Mouse (Mus musculus) heart, embryonic 12.5 days (tissue): ENCODE data around the gene Gm20716. TPM values are rescaled to one million over a fixed set of nuclear protein-coding genes. Genes with fewer than 3 reads are reported as not detected.
A peak's percentile ranks its signal among the peaks of the same experiment; 100 is the strongest.

Source experiments
- ATAC-seq: fragments of 200-750 bp; cut with Nextera tagmentation; 2 replicates; pipeline ENCODE4 v1.8.0; 2017; ENCODE audit warnings: moderate TSS enrichment, moderate library complexity; ENCODE audit not compliant: insufficient number of reproducible peaks, low FRiP score
- H3K27ac ChIP-seq: fragments of 300-500 bp; sonication (generic); 2 replicates; pipeline ENCODE4 v1.5.1; 2016; ENCODE audit warnings: mild to moderate bottlenecking, moderate library complexity; ENCODE audit not compliant: poor library complexity, severe bottlenecking
- H3K27me3 ChIP-seq: fragments of 300-500 bp; sonication (generic); replicated peaks from 2 replicates; pipeline ENCODE4 v1.6.1; 2016; ENCODE audit warnings: mild to moderate bottlenecking, moderate library complexity
- H3K36me3 ChIP-seq: fragments of 300-500 bp; sonication (generic); 2 replicates; pipeline ENCODE4 v1.6.1; 2016; ENCODE audit warnings: mild to moderate bottlenecking, moderate library complexity
- H3K4me1 ChIP-seq: fragments of 300-500 bp; sonication (generic); replicated peaks from 2 replicates; pipeline ENCODE4 v1.6.1; 2016; ENCODE audit warnings: mild to moderate bottlenecking
- H3K4me2 ChIP-seq: fragments of 300-500 bp; sonication (generic); 2 replicates; pipeline ENCODE4 v1.6.1; 2016; ENCODE audit warnings: mild to moderate bottlenecking, moderate library complexity
- H3K4me3 ChIP-seq: fragments of 300-500 bp; sonication (generic); 2 replicates; pipeline ENCODE4 v1.5.1; 2016; ENCODE audit warnings: mild to moderate bottlenecking
- H3K9ac ChIP-seq: fragments of 300-500 bp; sonication (generic); 2 replicates; pipeline ENCODE4 v1.6.1; 2016; ENCODE audit warnings: mild to moderate bottlenecking, moderate library complexity
- H3K9me3 ChIP-seq: fragments of 300-500 bp; sonication (generic); replicated peaks from 2 replicates; pipeline ENCODE4 v1.6.1; 2016; ENCODE audit warnings: mild to moderate bottlenecking, moderate library complexity
- WGBS: fragments of 180-500 bp; shearing (Covaris S2); methylation state at CpG from one replicate; pipeline ENCODE4 v1.1.7; 2016; 5-methylcytosine and 5-hydroxymethylcytosine counted together
- polyA plus RNA-seq: library from polyadenylated mRNA; unstranded; fragments of >200 nt; fragmentation: Nextera tagmentation; extraction: Ambion mirVana; gene quantifications from 2 replicates; pipeline ENCODE4 v1.2.1, GENCODE M21; 2016

Gene Gm20716
- polyA plus RNA-seq, 1 experiment from 2014 or later: 15.5 TPM

DNA sequence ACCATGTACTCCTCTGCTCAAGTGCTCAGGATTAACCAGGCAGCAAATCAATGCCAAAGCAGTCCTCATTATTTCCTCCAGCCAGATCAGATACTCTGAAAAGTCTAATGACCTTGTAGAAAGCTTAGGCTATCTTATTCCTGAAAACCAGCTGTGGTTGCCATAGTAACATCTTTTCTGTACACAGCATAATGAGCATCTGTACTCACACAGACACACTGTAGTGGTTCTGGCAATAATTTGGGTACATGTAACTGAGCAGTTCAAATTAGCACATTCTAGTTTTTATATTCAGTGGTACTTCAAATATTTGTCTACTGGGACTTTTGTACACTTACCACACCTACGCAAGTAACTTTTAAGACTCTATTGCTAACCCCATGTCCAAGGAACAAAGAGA lies 31.7 kb downstream of the Gm20716 start:
- Histone ChIP-seq H3K4me2 (no peak overlapping the region), H3K4me1 (peaks cover 71% of the 10 kb centered on the region), H3K9ac (no peak overlapping the region), H3K36me3 (peaks cover 30% of the 10 kb centered on the region), H3K27ac (no peak overlapping the region), H3K27me3 (no peaks in the 10 kb centered on the region), H3K9me3 (0 out of 2 replicates have a peak, but pooled peaks cover 2% of the 10 kb centered on the region), H3K4me3 (no peak overlapping the region)
- ATAC-seq: no peak
- WGBS: 92% methylated on average over 1 of the region's 1 CpGs

DNA sequence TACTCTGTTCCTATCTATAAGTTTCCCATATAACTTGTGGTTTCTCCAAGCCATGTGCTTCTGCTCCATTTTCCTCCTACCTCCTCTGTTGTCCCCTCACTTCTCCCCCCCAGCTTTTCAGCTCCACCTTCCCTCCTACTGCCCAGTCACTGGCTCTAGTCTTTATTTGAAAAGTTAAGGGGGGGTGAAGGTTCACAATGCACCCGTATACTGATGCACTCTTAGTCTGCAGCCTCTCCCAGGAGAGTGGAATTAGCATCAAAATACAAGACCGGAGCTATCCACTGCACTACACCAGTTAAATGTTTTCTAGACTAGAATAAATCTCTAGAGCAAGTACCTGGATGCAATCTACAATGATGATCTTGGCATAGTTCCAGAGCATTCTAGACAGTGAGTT lies 34.4 kb downstream of the Gm20716 start:
- H3K27me3 ChIP-seq: no peaks in the 10 kb centered on the region
- H3K36me3 ChIP-seq: peaks cover 22% of the 10 kb centered on the region
- no peak overlapping the region for H3K4me3 ChIP-seq
- no peaks in the 10 kb centered on the region for H3K9me3 ChIP-seq
- H3K27ac ChIP-seq: no peak overlapping the region
- peaks cover 84% of the 10 kb centered on the region for H3K4me1 ChIP-seq
- 75% methylated on average over 2 of the region's 2 CpGs for WGBS
- no peak overlapping the region for H3K9ac ChIP-seq
- H3K4me2 ChIP-seq: no peak overlapping the region
- no peak for ATAC-seq

DNA sequence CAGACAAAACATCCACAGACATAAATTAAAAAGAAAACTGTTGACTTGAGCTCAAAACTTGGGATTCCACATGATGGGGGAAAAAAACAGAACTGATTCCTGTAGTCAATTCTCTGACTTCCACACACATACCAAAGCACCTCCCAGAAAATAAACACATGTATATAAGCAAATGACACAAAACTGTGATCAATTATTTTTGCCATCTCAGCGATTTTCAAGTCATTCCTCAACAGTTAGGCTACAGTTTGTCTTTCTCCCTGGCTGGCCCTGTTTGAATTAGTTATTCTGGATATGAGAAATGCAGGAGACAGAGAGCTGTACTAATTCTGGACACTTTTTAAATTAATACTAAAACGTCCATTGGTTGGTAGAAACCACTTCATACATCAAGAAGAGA lies 36.5 kb downstream of the Gm20716 start:
- Histone ChIP-seq H3K36me3 (peaks cover 25% of the 10 kb centered on the region), H3K9me3 (no peaks in the 10 kb centered on the region), H3K9ac (no peak overlapping the region), H3K4me3 (no peak overlapping the region), H3K4me1 (peaks cover 82% of the 10 kb centered on the region), H3K4me2 (no peak overlapping the region), H3K27ac (no peak overlapping the region), H3K27me3 (no peaks in the 10 kb centered on the region)
- 74% methylated on average over 2 of the region's 2 CpGs for WGBS
- ATAC-seq: no peak

DNA sequence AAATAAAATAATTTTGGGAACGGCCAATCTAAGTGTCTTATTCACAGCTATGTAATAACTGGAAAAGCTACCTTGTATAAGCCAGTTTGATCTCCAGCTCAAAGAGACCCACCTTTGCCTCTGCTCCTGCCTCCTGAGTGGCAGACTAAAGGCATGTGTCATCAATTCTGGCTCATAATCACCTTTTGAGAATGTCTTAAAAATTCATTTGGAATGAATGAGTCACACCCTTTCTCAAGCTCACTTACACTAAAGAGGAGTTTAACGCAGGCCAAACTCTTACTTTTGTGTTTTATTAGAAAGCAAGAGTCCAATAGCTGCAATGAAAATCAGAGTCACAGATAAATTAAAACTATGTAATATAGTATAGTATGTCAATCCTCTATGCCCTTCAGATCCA lies 38.3 kb downstream of the Gm20716 start:
- Histone ChIP-seq H3K4me3 (no peak overlapping the region), H3K27ac (no peak overlapping the region), H3K4me2 (no peak overlapping the region), H3K4me1 (peaks cover 74% of the 10 kb centered on the region), H3K36me3 (peaks cover 29% of the 10 kb centered on the region), H3K27me3 (no peaks in the 10 kb centered on the region), H3K9me3 (no peaks in the 10 kb centered on the region), H3K9ac (no peak overlapping the region)
- WGBS: 95% methylated on average over 2 of the region's 2 CpGs
- no peak for ATAC-seq

DNA sequence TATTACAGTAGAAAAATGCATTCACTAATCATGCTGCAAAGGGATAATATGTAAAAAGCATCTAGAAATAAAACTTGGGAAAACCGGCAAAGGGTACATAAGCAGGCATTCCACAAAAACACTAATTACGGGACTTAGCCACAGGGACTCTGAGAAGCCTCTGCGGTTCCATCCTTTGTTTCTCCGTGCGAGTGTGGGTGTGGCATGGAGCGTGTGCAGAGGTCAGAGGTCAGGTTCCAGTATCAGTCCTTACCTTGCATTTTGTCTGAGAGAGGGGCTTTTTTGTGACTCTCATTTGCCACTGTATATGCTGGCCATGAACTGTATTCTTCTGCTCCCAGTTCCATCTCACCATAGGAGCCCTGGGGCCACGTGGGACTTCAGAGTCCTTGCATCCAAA lies 54.2 kb downstream of the Gm20716 start:
- H3K4me1 ChIP-seq: no peaks in the 10 kb centered on the region
- no peak overlapping the region for H3K27ac ChIP-seq
- H3K9me3 ChIP-seq: no peaks in the 10 kb centered on the region
- H3K4me3 ChIP-seq: no peak overlapping the region
- no peak overlapping the region for H3K4me2 ChIP-seq
- H3K36me3 ChIP-seq: peaks cover 36% of the 10 kb centered on the region
- 61% methylated on average over 7 of the region's 7 CpGs for WGBS
- ATAC-seq: no peak
- no peak overlapping the region for H3K9ac ChIP-seq
- no peaks in the 10 kb centered on the region for H3K27me3 ChIP-seq

DNA sequence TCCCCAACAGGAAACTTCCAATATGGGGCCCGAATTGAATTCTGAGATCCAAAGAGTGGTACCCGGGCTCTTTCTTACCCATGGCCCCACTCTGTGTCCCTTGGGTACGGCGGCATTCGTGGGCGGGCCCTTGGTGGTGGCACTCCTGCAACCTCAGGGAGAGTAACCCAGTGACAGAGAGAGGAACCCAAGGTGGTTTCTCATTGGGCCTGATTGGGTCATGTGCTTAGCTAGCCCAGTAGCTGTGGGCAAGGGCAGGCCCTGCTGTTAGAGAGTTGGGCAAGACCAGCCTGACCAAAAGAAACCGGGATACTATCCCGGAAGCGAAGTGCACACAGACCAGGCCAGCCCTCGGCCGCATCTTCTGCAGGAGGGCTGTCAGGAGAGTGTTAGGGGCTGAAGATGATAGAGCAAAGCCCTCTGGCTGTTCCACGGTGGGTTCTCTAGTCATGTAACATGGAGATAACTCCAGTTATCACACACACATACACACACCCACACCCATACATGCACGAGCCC lies 59.9 kb downstream of the Gm20716 start:
- Histone ChIP-seq H3K9me3 (no peaks in the 10 kb centered on the region), H3K27me3 (no peaks in the 10 kb centered on the region), H3K4me3 (peak overlapping the region; percentile 22), H3K36me3 (peaks cover 19% of the 10 kb centered on the region), H3K4me2 (peak overlapping the region; percentile 64), H3K4me1 (peaks cover 39% of the 10 kb centered on the region), H3K27ac (peak overlapping the region; percentile 72), H3K9ac (peak overlapping the region; percentile 57)
- ATAC-seq: peak; percentile 72; the same call in 1 of the 2 replicates
- 5% methylated on average over 13 of the region's 13 CpGs for WGBS

DNA sequence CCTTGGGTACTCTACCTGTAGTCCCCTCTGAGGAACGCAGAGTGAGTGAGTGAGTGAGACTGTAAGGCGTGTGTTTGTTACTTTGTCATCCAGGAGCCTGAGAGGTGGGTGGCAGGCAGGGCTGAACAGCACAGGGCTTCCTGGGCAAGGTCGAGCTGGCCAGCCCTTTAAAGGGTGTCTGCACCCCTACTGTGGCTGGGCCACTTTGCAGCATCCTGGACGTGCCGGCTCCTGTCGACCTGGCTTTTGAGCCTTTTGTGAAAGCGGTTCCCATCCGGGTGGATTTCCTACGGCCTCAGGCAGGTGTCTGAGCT lies 60.4 kb downstream of the Gm20716 start:
- H3K4me1 ChIP-seq: peaks cover 39% of the 10 kb centered on the region
- H3K36me3 ChIP-seq: peaks cover 14% of the 10 kb centered on the region; the same call in 1 of the 2 replicates
- peak overlapping the region; percentile 22 for H3K4me3 ChIP-seq
- H3K27me3 ChIP-seq: no peaks in the 10 kb centered on the region
- 0 out of 2 replicates have a peak, but pooled peaks have one; percentile 15 for ATAC-seq
- H3K27ac ChIP-seq: peak overlapping the region; percentile 72
- peak overlapping the region; percentile 57 for H3K9ac ChIP-seq
- 3% methylated on average over 9 of the region's 9 CpGs for WGBS
- H3K4me2 ChIP-seq: peak overlapping the region; percentile 64
- H3K9me3 ChIP-seq: no peaks in the 10 kb centered on the region

DNA sequence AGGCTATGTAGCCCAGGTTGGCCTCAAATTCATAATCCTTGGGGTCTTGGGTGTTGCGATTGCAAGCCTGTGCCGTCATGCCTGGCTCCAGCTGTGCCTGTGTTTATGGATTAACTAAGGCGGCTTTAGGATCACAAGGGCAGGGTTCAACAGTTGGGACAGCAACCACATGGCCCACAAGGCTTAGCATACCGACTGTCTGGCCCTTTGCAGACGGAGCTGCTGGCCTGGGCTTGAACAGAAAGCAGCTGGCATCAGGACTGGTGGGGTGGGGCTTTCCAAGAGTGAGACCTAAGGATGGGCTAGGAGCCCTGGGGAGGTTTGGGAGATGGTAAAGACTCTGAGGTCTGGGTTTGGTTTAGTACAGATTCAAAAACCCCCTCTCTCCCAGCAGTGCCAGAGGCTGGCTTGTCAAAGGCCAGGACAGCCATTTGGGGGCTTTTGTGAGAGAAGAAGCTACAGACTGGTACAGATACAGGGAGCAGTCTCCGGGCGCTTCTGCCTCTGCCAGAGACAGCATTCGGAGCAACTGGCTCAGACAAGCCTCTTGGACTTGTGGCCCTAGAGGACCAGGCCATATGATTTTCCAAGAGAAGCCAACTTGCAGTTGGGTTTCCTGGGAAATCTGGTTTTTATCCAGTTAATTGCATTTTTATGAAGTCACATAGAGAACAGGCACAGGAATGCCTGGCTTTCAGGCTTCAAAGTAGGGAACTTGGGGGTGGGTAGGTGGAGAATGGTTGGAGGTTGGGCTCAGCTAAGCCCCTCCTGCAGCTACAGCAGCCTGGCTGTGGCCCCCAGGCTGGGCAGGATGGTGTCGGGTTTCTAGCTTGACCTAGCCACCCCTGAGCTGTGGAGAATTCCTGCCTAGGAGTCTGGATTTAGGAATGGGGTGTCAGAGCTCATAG lies 61.0 kb downstream of the Gm20716 start:
- Histone ChIP-seq H3K4me2 (peak overlapping the region; percentile 64), H3K4me3 (peak overlapping the region; percentile 22; the same call in 1 of the 2 replicates), H3K9me3 (no peaks in the 10 kb centered on the region), H3K4me1 (peaks cover 39% of the 10 kb centered on the region), H3K27ac (peak overlapping the region; percentile 72), H3K36me3 (peaks cover 9% of the 10 kb centered on the region; the same call in 1 of the 2 replicates), H3K27me3 (no peaks in the 10 kb centered on the region), H3K9ac (peak overlapping the region; percentile 57; the same call in 1 of the 2 replicates)
- 48% methylated on average over 9 of the region's 9 CpGs for WGBS
- peak; percentile 64; the same call in 1 of the 2 replicates for ATAC-seq

DNA sequence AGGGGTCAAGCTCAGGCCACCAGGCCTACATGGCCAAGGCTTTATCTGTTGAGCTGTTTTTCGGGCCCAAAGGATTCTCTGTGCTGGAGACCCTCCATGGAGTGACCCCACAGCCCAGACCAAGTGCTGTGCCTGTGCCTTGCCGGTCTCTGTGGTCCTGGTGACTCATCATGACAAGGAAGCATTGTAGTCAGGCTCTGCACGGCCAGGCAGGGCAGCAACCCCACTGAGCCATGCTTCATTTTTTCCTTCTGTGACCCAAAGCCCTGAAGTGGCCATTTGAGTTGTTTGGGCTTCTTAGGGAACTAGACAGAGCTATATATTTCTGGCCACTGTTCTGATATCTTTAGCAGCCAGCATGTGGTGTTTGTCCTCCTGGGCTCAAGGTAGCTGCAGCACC lies 62.4 kb downstream of the Gm20716 start:
- Histone ChIP-seq H3K4me2 (0 out of 2 replicates have a peak overlapping the region, but pooled peaks have one; percentile 11), H3K9me3 (no peaks in the 10 kb centered on the region), H3K36me3 (no peaks in the 10 kb centered on the region), H3K4me3 (no peak overlapping the region), H3K9ac (no peak overlapping the region; the same call in 1 of the 2 replicates), H3K4me1 (peaks cover 39% of the 10 kb centered on the region), H3K27me3 (no peaks in the 10 kb centered on the region), H3K27ac (no peak overlapping the region)
- no peak for ATAC-seq
- WGBS: 33% methylated on average over 3 of the region's 3 CpGs

DNA sequence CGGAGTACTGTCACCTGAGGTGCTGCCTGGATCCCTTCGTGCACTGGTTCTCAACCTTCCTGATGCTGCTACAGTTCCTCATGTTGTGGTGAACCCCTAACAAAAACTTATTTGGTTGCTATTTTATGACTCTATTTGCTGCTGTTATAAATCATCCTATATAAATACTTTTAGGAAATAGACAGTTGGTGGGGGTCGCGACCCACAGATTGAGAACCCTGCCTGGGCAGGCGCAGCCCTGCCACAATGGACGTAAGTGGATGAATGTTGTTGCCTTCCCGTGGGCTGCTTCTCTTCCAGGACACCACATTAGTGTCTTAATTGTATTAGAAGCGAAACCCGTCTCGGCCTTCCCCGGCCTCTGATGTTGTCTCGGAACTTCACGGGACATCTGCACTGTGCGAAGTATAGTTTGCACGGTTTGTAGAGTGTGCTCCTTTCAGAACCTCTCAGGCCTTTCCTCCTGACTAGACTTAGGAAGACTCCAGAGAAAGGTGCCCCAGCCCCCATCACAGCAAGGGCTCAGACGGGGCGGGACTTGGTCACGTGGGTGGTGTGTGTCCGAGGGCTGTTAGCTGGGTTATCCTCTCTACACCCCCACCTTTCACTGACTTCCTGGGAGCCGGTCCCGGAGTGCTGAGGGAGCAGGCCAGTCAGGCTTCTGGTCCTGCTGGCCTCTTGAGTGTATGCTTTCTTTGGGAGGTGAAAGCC lies 63.3 kb downstream of the Gm20716 start:
- peaks cover 42% of the 10 kb centered on the region for H3K4me1 ChIP-seq
- H3K9me3 ChIP-seq: no peaks in the 10 kb centered on the region
- H3K36me3 ChIP-seq: no peaks in the 10 kb centered on the region
- H3K9ac ChIP-seq: no peak overlapping the region; the same call in 1 of the 2 replicates
- ATAC-seq: 0 out of 2 replicates have a peak, but pooled peaks have one; percentile 35
- no peaks in the 10 kb centered on the region for H3K27me3 ChIP-seq
- no peak overlapping the region for H3K4me3 ChIP-seq
- 49% methylated on average over 21 of the region's 21 CpGs for WGBS
- H3K27ac ChIP-seq: no peak overlapping the region
- H3K4me2 ChIP-seq: peak overlapping the region; percentile 11; the same call in 1 of the 2 replicates

DNA sequence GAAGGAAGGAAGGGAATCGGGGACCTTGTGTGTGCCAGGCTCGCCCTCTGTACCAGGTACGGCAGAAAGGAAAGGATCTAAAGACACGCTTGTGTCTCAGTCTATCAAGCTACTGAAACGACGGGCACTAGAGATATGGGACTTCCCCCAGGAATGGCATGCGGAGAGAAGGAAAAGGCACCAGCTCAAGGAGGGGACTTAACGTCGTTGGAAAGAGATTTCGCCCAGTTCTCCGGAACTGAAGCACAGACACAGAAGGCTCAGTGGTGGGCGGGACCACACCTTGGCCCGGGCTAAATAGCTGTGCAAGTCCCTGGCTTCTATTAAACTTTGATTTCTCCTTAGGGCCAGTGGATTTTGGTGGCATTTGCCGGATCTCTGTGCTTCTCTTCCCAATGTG lies 68.2 kb downstream of the Gm20716 start:
- peak overlapping the region; percentile 43 for H3K4me3 ChIP-seq
- ATAC-seq: no peak; the same call in 1 of the 2 replicates
- H3K4me2 ChIP-seq: peak overlapping the region; percentile 69
- H3K9ac ChIP-seq: peak overlapping the region; percentile 61
- no peaks in the 10 kb centered on the region for H3K36me3 ChIP-seq
- whole genome bisulfite sequencing: 4% methylated on average over 14 of the region's 14 CpGs
- peaks cover 34% of the 10 kb centered on the region for H3K4me1 ChIP-seq
- no peaks in the 10 kb centered on the region for H3K9me3 ChIP-seq
- H3K27me3 ChIP-seq: no peaks in the 10 kb centered on the region
- peak overlapping the region; percentile 78 for H3K27ac ChIP-seq
